Mouse (Mus musculus): ENCODE data around the gene Slit1. TPM values are rescaled to one million over a fixed set of nuclear protein-coding genes. Genes with fewer than 3 reads are reported as not detected.

Slit1 gene
- polyA plus RNA-seq, 1 experiment from 2014 or later = 25.7 TPM

- Histone ChIP-seq H3K9ac (no peak overlapping the region), H3K27ac (replicated peaks) (no peak overlapping the region), H3K9me3 (no peaks in the 10 kb centered on the region), H3K4me3 (no peak overlapping the region), H3K27me3 (no peaks in the 10 kb centered on the region), H3K4me2 (no peak overlapping the region), H3K4me1 (replicated peaks) (no peaks in the 10 kb centered on the region), H3K36me3 (0 out of 2 replicates have a peak, but pooled peaks cover 4% of the 10 kb centered on the region)
- ATAC-seq (ENCODE audit: low FRiP score, low read depth) = no peak
- 86% methylated on average over 10 of the region's 10 CpGs for WGBS
These were observed 109.4 kb downstream of the Slit1 start for GRCm38 (mm10) chr19:41634099-41634498.

- peak; percentile 23; the same call in 1 of the 2 replicates for ATAC-seq (ENCODE audit: low FRiP score, low read depth)
- Histone ChIP-seq H3K4me3 (no peak overlapping the region), H3K27ac (replicated peaks) (no peak overlapping the region), H3K4me2 (no peak overlapping the region), H3K9ac (no peak overlapping the region), H3K9me3 (peaks cover 4% of the 10 kb centered on the region; the same call in 1 of the 2 replicates), H3K36me3 (peaks cover 25% of the 10 kb centered on the region), H3K4me1 (replicated peaks) (no peaks in the 10 kb centered on the region), H3K27me3 (no peaks in the 10 kb centered on the region)
- WGBS = 48% methylated on average over 5 of the region's 5 CpGs
These were observed 113.9 kb downstream of the Slit1 start for GRCm38 (mm10) chr19:41629532-41629931.

GRCm38 (mm10) chr19:41628970-41629369 is 114.5 kb downstream of the Slit1 start:
- H3K36me3 ChIP-seq = peaks cover 31% of the 10 kb centered on the region
- no peak overlapping the region for H3K4me2 ChIP-seq
- WGBS = 75% methylated on average over 11 of the region's 11 CpGs
- ATAC-seq (ENCODE audit: low FRiP score, low read depth) = no peak
- peaks cover 4% of the 10 kb centered on the region; the same call in 1 of the 2 replicates for H3K9me3 ChIP-seq
- no peaks in the 10 kb centered on the region for H3K4me1 ChIP-seq (replicated peaks)
- no peak overlapping the region for H3K27ac ChIP-seq (replicated peaks)
- H3K4me3 ChIP-seq = no peak overlapping the region
- H3K9ac ChIP-seq = no peak overlapping the region
- H3K27me3 ChIP-seq = no peaks in the 10 kb centered on the region

- ATAC-seq (ENCODE audit: low FRiP score, low read depth) = no peak
- H3K36me3 ChIP-seq = peaks cover 19% of the 10 kb centered on the region
- no peak overlapping the region for H3K4me2 ChIP-seq
These were observed 122.9 kb downstream of the Slit1 start for GRCm38 (mm10) chr19:41620366-41621092.

GRCm38 (mm10) chr19:41618771-41619385 is 124.6 kb downstream of the Slit1 start:
- H3K4me2 ChIP-seq = no peak overlapping the region
- H3K4me1 ChIP-seq (replicated peaks) = peaks cover 47% of the 10 kb centered on the region
- peak overlapping the region; percentile 22; the same call in 1 of the 2 replicates for H3K27ac ChIP-seq (replicated peaks)
- no peak for ATAC-seq (ENCODE audit: low FRiP score, low read depth)
- H3K9me3 ChIP-seq = no peaks in the 10 kb centered on the region
- no peaks in the 10 kb centered on the region for H3K27me3 ChIP-seq
- WGBS = 44% methylated on average over 19 of the region's 19 CpGs
- peaks cover 3% of the 10 kb centered on the region for H3K36me3 ChIP-seq
- no peak overlapping the region for H3K9ac ChIP-seq
- H3K4me3 ChIP-seq = no peak overlapping the region

More at GRCm38 (mm10) chr19:41620366-41621092, 122.9 kb downstream of the Slit1 start:
- Histone ChIP-seq H3K27ac (replicated peaks) (no peak overlapping the region), H3K9ac (no peak overlapping the region), H3K4me3 (no peak overlapping the region), H3K4me1 (replicated peaks) (peaks cover 30% of the 10 kb centered on the region), H3K9me3 (peaks cover 4% of the 10 kb centered on the region; the same call in 1 of the 2 replicates), H3K27me3 (no peaks in the 10 kb centered on the region)
- WGBS = 83% methylated on average over 14 of the region's 14 CpGs

GRCm38 (mm10) chr19:41618153-41618657 is 125.3 kb downstream of the Slit1 start:
- WGBS = 34% methylated on average over 6 of the region's 6 CpGs
- Histone ChIP-seq H3K9me3 (no peaks in the 10 kb centered on the region), H3K4me2 (no peak overlapping the region), H3K27me3 (no peaks in the 10 kb centered on the region), H3K9ac (no peak overlapping the region), H3K36me3 (no peaks in the 10 kb centered on the region), H3K4me3 (no peak overlapping the region), H3K4me1 (replicated peaks) (peaks cover 52% of the 10 kb centered on the region), H3K27ac (replicated peaks) (peak overlapping the region; percentile 22; the same call in 1 of the 2 replicates)
- ATAC-seq (ENCODE audit: low FRiP score, low read depth) = peak; percentile 42

- H3K4me3 ChIP-seq = no peak overlapping the region
- H3K36me3 ChIP-seq = no peaks in the 10 kb centered on the region
- ATAC-seq (ENCODE audit: low FRiP score, low read depth) = no peak
- WGBS = 67% methylated on average over 13 of the region's 13 CpGs
- no peaks in the 10 kb centered on the region for H3K27me3 ChIP-seq
- no peak overlapping the region for H3K9ac ChIP-seq
- no peaks in the 10 kb centered on the region for H3K9me3 ChIP-seq
- H3K4me1 ChIP-seq (replicated peaks) = peaks cover 60% of the 10 kb centered on the region
- H3K27ac ChIP-seq (replicated peaks) = no peak overlapping the region
- H3K4me2 ChIP-seq = no peak overlapping the region
These were observed 126.4 kb downstream of the Slit1 start for GRCm38 (mm10) chr19:41617102-41617501.

GRCm38 (mm10) chr19:41616274-41616673 is 127.2 kb downstream of the Slit1 start:
- no peaks in the 10 kb centered on the region for H3K9me3 ChIP-seq
- H3K36me3 ChIP-seq = no peaks in the 10 kb centered on the region
- no peak overlapping the region for H3K27ac ChIP-seq (replicated peaks)
- no peak overlapping the region for H3K4me3 ChIP-seq
- 77% methylated on average over 6 of the region's 6 CpGs for WGBS
- ATAC-seq (ENCODE audit: low FRiP score, low read depth) = no peak
- H3K27me3 ChIP-seq = no peaks in the 10 kb centered on the region
- peaks cover 60% of the 10 kb centered on the region for H3K4me1 ChIP-seq (replicated peaks)
- no peak overlapping the region for H3K4me2 ChIP-seq
- no peak overlapping the region for H3K9ac ChIP-seq

- no peak overlapping the region for H3K27ac ChIP-seq (replicated peaks)
These were observed 127.8 kb downstream of the Slit1 start for GRCm38 (mm10) chr19:41615606-41616224.

GRCm38 (mm10) chr19:41613325-41614087 is 130.0 kb downstream of the Slit1 start:
- ATAC-seq (ENCODE audit: low FRiP score, low read depth) = peak; percentile 51; the same call in 1 of the 2 replicates

More at GRCm38 (mm10) chr19:41615606-41616224, 127.8 kb downstream of the Slit1 start:
- Histone ChIP-seq H3K36me3 (0 out of 2 replicates have a peak, but pooled peaks cover 1% of the 10 kb centered on the region), H3K9ac (no peak overlapping the region), H3K4me3 (no peak overlapping the region), H3K4me2 (no peak overlapping the region), H3K27me3 (no peaks in the 10 kb centered on the region), H3K4me1 (replicated peaks) (peaks cover 60% of the 10 kb centered on the region), H3K9me3 (no peaks in the 10 kb centered on the region)
- WGBS = 51% methylated on average over 11 of the region's 11 CpGs
- 0 out of 2 replicates have a peak, but pooled peaks have one; percentile 10 for ATAC-seq (ENCODE audit: low FRiP score, low read depth)

GRCm38 (mm10) chr19:41611683-41612082 is 131.8 kb downstream of the Slit1 start:
- no peak overlapping the region for H3K4me3 ChIP-seq
- H3K9me3 ChIP-seq = no peaks in the 10 kb centered on the region
- H3K27me3 ChIP-seq = no peaks in the 10 kb centered on the region
- no peak overlapping the region for H3K9ac ChIP-seq
- H3K4me2 ChIP-seq = no peak overlapping the region
- peaks cover 41% of the 10 kb centered on the region for H3K4me1 ChIP-seq (replicated peaks)
- H3K36me3 ChIP-seq = 0 out of 2 replicates have a peak, but pooled peaks cover 3% of the 10 kb centered on the region
- ATAC-seq (ENCODE audit: low FRiP score, low read depth) = no peak
- 66% methylated on average over 6 of the region's 6 CpGs for WGBS
- H3K27ac ChIP-seq (replicated peaks) = no peak overlapping the region

More at GRCm38 (mm10) chr19:41613325-41614087, 130.0 kb downstream of the Slit1 start:
- Histone ChIP-seq H3K9me3 (no peaks in the 10 kb centered on the region), H3K9ac (no peak overlapping the region), H3K36me3 (0 out of 2 replicates have a peak, but pooled peaks cover 3% of the 10 kb centered on the region), H3K4me2 (peak overlapping the region; percentile 28), H3K27me3 (no peaks in the 10 kb centered on the region), H3K4me3 (no peak overlapping the region), H3K4me1 (replicated peaks) (peaks cover 50% of the 10 kb centered on the region), H3K27ac (replicated peaks) (peak overlapping the region; percentile 64)
- 26% methylated on average over 16 of the region's 16 CpGs for WGBS

Measured in hindbrain, embryonic 15.5 days (tissue).